Mouse (Mus musculus) neural tube, embryonic 11.5 days (tissue): ENCODE results near the gene Traf3. TPM values are rescaled to one million over a fixed set of nuclear protein-coding genes. Genes with fewer than 3 reads are reported as not detected.

Experiments used
- ATAC-seq: fragments of 200-750 bp; cut with Nextera tagmentation; 2 replicates; pipeline ENCODE4 v1.8.0; 2017; ENCODE audit warnings: moderate number of reproducible peaks, mild to moderate bottlenecking, moderate TSS enrichment, moderate library complexity; ENCODE audit not compliant: insufficient read depth, low FRiP score, low TSS enrichment
- DNase-seq: peaks from one replicate; pipeline ENCODE4 v3.0.0-alpha.2; 2015; ENCODE audit warnings: low spot score
- H3K27ac ChIP-seq: fragments of 300-500 bp; sonication (generic); 2 replicates; pipeline ENCODE4 v1.5.1; 2014; ENCODE audit warnings: low read depth, mild to moderate bottlenecking, low read length
- H3K27me3 ChIP-seq: fragments of 300-500 bp; sonication (generic); 2 replicates; pipeline ENCODE4 v1.6.1; 2014; ENCODE audit warnings: mild to moderate bottlenecking, low read length, mixed read lengths; ENCODE audit not compliant: control insufficient read depth, insufficient read depth
- H3K36me3 ChIP-seq: fragments of 300-500 bp; sonication (generic); 2 replicates; pipeline ENCODE4 v1.6.1; 2014; ENCODE audit warnings: mild to moderate bottlenecking, low read length, moderate library complexity, mixed read lengths; ENCODE audit not compliant: control insufficient read depth, insufficient read depth
- H3K4me1 ChIP-seq: fragments of 300-500 bp; sonication (generic); 2 replicates; pipeline ENCODE4 v1.6.1; 2014; ENCODE audit warnings: low read length, mixed read lengths; ENCODE audit not compliant: control insufficient read depth, insufficient read depth
- H3K4me2 ChIP-seq: fragments of 300-500 bp; sonication (generic); 2 replicates; pipeline ENCODE4 v1.6.1; 2014; ENCODE audit warnings: low read depth, mild to moderate bottlenecking, moderate library complexity
- H3K4me3 ChIP-seq: fragments of 300-500 bp; sonication (generic); 2 replicates; pipeline ENCODE4 v1.5.1; 2014; ENCODE audit warnings: low read depth, low read length
- H3K9ac ChIP-seq: fragments of 300-500 bp; sonication (generic); 2 replicates; pipeline ENCODE4 v1.6.1; 2014; ENCODE audit warnings: mild to moderate bottlenecking, low read length
- H3K9me3 ChIP-seq: fragments of 300-500 bp; sonication (generic); 2 replicates; pipeline ENCODE4 v1.6.1; 2016; ENCODE audit warnings: low read length; ENCODE audit not compliant: control insufficient read depth
- WGBS: fragments of 180-500 bp; shearing (Covaris S2); extraction: QIAGEN DNeasy Blood & Tissue Kit; methylation state at CpG from one replicate; pipeline ENCODE4 v1.1.7; 2014; 5-methylcytosine and 5-hydroxymethylcytosine counted together
- polyA plus RNA-seq: library from polyadenylated mRNA; unstranded; fragments of >200 nt; fragmentation: Nextera tagmentation; extraction: Ambion mirVana; gene quantifications from 2 replicates; pipeline ENCODE4 v1.2.1, GENCODE M21; 2014

The Traf3 gene
- polyA plus RNA-seq, 1 experiment from 2014 or later = 16.2 TPM

GRCm38 (mm10) chr12:111243733-111244132 lies 77.6 kb downstream of the Traf3 start:
- no peak overlapping the region for H3K4me2 ChIP-seq
- H3K4me1 ChIP-seq = no peaks in the 10 kb centered on the region
- 96% methylated on average over 12 of the region's 12 CpGs for WGBS
- H3K9me3 ChIP-seq = no peaks in the 10 kb centered on the region
- H3K9ac ChIP-seq = no peak overlapping the region
- ATAC-seq (no peak), DNase-seq (no peak)
- H3K4me3 ChIP-seq = no peak overlapping the region
- no peak overlapping the region for H3K27ac ChIP-seq
- H3K36me3 ChIP-seq = peaks cover 4% of the 10 kb centered on the region; the same call in 1 of the 2 replicates
- no peaks in the 10 kb centered on the region for H3K27me3 ChIP-seq

GRCm38 (mm10) chr12:111245070-111245469 lies 78.9 kb downstream of the Traf3 start:
- Histone ChIP-seq H3K36me3 (peaks cover 4% of the 10 kb centered on the region; the same call in 1 of the 2 replicates), H3K4me3 (no peak overlapping the region), H3K9me3 (no peaks in the 10 kb centered on the region), H3K27ac (no peak overlapping the region), H3K27me3 (no peaks in the 10 kb centered on the region), H3K4me2 (no peak overlapping the region), H3K9ac (no peak overlapping the region), H3K4me1 (no peaks in the 10 kb centered on the region)
- DNase-seq = no peak
- WGBS = 86% methylated on average over 6 of the region's 6 CpGs
- ATAC-seq = no peak

DNA sequence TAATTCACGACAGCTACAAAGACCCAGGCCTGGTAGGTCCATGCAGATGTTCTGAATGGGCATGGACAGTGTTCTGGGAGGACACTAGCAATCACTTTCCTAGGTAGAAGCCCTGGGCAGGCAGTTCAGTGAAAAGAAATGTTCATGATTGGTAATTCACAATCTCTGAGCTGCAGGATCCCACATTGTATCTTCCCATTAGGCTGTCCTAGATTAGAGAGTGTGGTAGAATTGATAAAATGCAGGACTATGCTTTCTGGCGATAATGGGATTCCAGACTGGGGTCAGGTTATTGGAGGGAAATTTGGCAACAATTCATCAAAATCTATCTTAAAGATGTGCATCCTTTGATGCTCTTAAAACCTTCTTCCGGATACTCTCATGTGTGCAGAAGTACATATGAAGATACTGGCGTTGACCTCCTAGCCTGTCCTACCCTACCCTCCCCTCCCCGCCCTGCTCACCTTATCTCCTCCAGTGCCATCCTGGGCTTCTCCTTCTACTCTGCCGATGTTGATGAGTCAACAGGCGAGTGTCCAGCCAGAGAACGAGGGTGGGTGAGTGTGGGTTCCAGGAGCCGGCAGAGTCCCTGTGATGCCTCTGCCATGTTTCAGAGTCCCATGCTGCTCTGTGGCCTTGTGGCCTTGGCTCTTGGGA lies 80.8 kb downstream of the Traf3 start:
- ATAC-seq (no peak), DNase-seq (no peak)
- H3K4me2 ChIP-seq = no peak overlapping the region
- H3K27ac ChIP-seq = no peak overlapping the region
- no peak overlapping the region for H3K9ac ChIP-seq
- H3K27me3 ChIP-seq = no peaks in the 10 kb centered on the region
- H3K4me3 ChIP-seq = no peak overlapping the region
- H3K9me3 ChIP-seq = no peaks in the 10 kb centered on the region
- 91% methylated on average over 9 of the region's 9 CpGs for WGBS
- H3K36me3 ChIP-seq = peaks cover 4% of the 10 kb centered on the region; the same call in 1 of the 2 replicates
- H3K4me1 ChIP-seq = no peaks in the 10 kb centered on the region

DNA sequence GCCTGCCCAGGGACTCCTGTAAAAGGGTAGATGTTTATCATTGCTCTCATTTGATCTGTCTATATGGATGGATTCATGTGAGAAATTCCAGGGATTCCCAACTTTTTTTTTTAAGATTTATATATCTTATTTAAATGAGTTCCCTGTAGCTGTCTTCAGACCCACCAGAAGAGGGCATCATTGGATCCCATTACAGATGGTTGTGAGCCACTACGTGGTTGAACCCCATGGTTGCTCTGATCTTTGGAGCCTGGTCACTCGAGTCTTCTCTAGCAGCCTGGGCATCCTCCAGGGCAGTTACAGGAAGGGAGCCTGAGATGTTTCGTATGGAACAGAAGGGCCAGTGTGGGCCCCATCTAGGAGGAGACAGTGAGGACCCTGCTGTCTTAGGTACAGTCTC lies 82.9 kb downstream of the Traf3 start:
- H3K9ac ChIP-seq = no peak overlapping the region
- no peaks in the 10 kb centered on the region for H3K9me3 ChIP-seq
- no peaks in the 10 kb centered on the region for H3K4me1 ChIP-seq
- H3K27ac ChIP-seq = no peak overlapping the region
- WGBS = 73% methylated on average over 3 of the region's 3 CpGs
- DNase-seq = no peak
- no peaks in the 10 kb centered on the region; the same call in 1 of the 2 replicates for H3K36me3 ChIP-seq
- H3K4me2 ChIP-seq = no peak overlapping the region
- H3K27me3 ChIP-seq = no peaks in the 10 kb centered on the region
- no peak for ATAC-seq
- H3K4me3 ChIP-seq = no peak overlapping the region

GRCm38 (mm10) chr12:111250116-111250515 lies 83.9 kb downstream of the Traf3 start:
- ATAC-seq (no peak), DNase-seq (no peak)
- Histone ChIP-seq H3K9me3 (no peaks in the 10 kb centered on the region), H3K36me3 (no peaks in the 10 kb centered on the region; the same call in 1 of the 2 replicates), H3K4me3 (no peak overlapping the region), H3K27me3 (no peaks in the 10 kb centered on the region), H3K27ac (no peak overlapping the region), H3K4me1 (no peaks in the 10 kb centered on the region), H3K4me2 (no peak overlapping the region), H3K9ac (no peak overlapping the region)
- WGBS = 85% methylated on average over 8 of the region's 8 CpGs

DNA sequence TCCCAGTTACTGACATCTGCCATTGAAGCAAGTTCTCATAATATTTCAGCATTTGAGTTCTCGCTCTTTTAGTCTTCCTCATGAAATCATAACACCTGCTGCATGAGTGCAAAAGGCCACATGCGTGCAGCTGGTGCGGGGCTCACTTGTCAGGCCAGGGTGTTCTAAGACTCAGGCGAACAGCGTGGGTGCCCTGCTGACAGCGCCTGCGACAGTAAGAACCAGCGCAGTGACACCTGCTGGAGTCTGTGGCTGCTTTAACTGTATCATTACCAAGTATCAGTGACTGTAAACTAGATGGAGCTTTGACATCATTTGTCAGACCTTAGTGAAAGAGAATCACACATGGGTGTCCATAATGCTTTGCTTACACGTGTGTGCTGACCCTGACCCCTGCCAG lies 85.1 kb downstream of the Traf3 start:
- Histone ChIP-seq H3K9ac (no peak overlapping the region), H3K4me2 (no peak overlapping the region), H3K36me3 (peaks cover under 1% of the 10 kb centered on the region; the same call in 1 of the 2 replicates), H3K27me3 (no peaks in the 10 kb centered on the region), H3K4me3 (no peak overlapping the region), H3K27ac (no peak overlapping the region), H3K4me1 (no peaks in the 10 kb centered on the region), H3K9me3 (no peaks in the 10 kb centered on the region)
- no peak for DNase-seq
- ATAC-seq = no peak
- 82% methylated on average over 9 of the region's 9 CpGs for WGBS

DNA sequence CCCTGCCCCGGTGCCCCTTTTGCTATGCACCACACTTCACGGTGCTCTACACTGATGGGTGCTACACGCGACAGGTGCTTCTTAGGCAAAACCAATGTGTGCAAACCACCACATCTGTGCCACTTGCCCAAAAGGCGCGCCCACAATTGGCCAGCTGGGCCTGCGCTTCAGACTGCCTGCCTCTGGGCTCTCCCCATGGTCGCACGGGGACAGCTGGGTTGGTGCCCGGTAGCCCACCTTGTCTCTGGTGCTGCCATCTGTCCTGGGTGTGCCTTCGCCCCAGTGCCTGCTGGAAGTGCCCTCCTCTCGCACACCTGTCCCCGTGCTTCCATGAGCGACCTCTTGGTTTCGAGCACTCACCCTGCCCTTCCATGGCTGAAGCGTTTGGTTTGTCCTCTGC lies 97.5 kb downstream of the Traf3 start:
- no peaks in the 10 kb centered on the region for H3K27me3 ChIP-seq
- peaks cover 4% of the 10 kb centered on the region for H3K36me3 ChIP-seq
- 98% methylated on average over 16 of the region's 16 CpGs for WGBS
- no peak overlapping the region for H3K4me3 ChIP-seq
- no peak overlapping the region for H3K27ac ChIP-seq
- DNase-seq (no peak), ATAC-seq (no peak)
- H3K9me3 ChIP-seq = no peaks in the 10 kb centered on the region
- H3K4me1 ChIP-seq = no peaks in the 10 kb centered on the region
- H3K4me2 ChIP-seq = no peak overlapping the region
- no peak overlapping the region for H3K9ac ChIP-seq

DNA sequence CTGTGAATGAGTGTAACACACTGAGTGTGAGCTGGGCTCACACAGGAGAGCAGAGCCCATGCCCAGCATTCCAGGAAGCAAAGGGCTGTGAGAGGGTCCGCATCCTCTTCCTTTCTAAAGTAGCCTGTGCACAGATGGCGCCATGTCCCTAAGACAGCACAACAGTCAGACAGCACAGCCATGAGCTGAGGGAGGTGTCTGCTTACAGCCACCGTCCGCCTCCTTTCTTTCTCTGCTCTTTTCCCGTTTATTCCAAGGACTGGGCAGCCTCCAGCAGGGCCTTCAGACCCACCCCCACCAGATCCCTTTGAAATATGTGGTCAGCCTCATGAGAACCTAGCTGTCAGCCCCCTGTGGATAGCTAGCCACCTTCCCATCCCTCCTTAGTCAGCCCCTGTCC lies 99.0 kb downstream of the Traf3 start:
- no peak for ATAC-seq
- Histone ChIP-seq H3K9me3 (no peaks in the 10 kb centered on the region), H3K4me2 (no peak overlapping the region), H3K36me3 (peaks cover 4% of the 10 kb centered on the region), H3K27ac (no peak overlapping the region), H3K27me3 (peaks cover 7% of the 10 kb centered on the region), H3K9ac (no peak overlapping the region), H3K4me1 (no peaks in the 10 kb centered on the region), H3K4me3 (no peak overlapping the region)
- no peak for DNase-seq
- WGBS = 66% methylated on average over 5 of the region's 5 CpGs

DNA sequence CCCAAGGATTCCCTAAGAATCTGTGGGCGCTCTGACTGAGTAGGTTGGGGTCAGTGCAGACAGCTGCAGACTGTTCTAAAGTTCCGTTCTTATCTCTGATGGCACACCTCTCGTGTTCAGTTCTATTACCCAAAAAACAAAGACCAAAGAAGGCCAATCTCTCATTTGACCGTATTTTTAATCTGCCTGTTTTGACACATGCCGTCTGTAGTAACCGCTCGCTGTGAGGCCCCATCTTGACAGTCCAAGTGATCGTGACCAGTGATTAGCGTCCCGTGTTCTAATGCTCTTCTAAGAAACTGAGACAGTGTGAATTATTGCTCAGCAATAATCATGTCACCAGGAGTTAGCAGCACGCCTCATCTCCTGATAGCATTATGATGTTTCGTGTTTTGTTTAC lies 100.4 kb downstream of the Traf3 start:
- H3K9ac ChIP-seq = no peak overlapping the region
- WGBS = 88% methylated on average over 12 of the region's 12 CpGs
- peaks cover 4% of the 10 kb centered on the region for H3K36me3 ChIP-seq
- DNase-seq = no peak
- no peak overlapping the region for H3K4me2 ChIP-seq
- H3K4me3 ChIP-seq = no peak overlapping the region
- H3K27ac ChIP-seq = no peak overlapping the region
- no peaks in the 10 kb centered on the region for H3K4me1 ChIP-seq
- ATAC-seq = no peak
- no peaks in the 10 kb centered on the region for H3K9me3 ChIP-seq
- peaks cover 21% of the 10 kb centered on the region for H3K27me3 ChIP-seq
